Mouse (Mus musculus) forebrain, embryonic 10.5 days (tissue): ENCODE measurements around the gene Parp3. TPM values are rescaled to one million over a fixed set of nuclear protein-coding genes. Genes with fewer than 3 reads are reported as not detected.

Experiments
- DNase-seq: peaks from one replicate; pipeline ENCODE4 v3.0.0-alpha.2; 2017; ENCODE audit warnings: low spot score; ENCODE audit errors: extremely low spot score
- H3K27ac ChIP-seq: fragments of 300-500 bp; sonication (generic); 2 replicates; pipeline ENCODE4 v1.5.1; 2016; ENCODE audit warnings: mild to moderate bottlenecking
- H3K27me3 ChIP-seq: fragments of 300-500 bp; sonication (generic); 2 replicates; pipeline ENCODE4 v1.6.1; 2016; ENCODE audit warnings: mild to moderate bottlenecking; ENCODE audit not compliant: poor library complexity, severe bottlenecking
- H3K36me3 ChIP-seq: fragments of 300-500 bp; sonication (generic); replicated peaks from 2 replicates; pipeline ENCODE4 v1.6.1; 2016; ENCODE audit warnings: mild to moderate bottlenecking, moderate library complexity
- H3K4me1 ChIP-seq: fragments of 300-500 bp; sonication (generic); 2 replicates; pipeline ENCODE4 v1.6.1; 2016
- H3K4me3 ChIP-seq: fragments of 300-500 bp; sonication (generic); 2 replicates; pipeline ENCODE4 v1.5.1; 2016; ENCODE audit warnings: mild to moderate bottlenecking, moderate library complexity
- H3K9me3 ChIP-seq: fragments of 300-500 bp; sonication (generic); 2 replicates; pipeline ENCODE4 v1.6.1; 2016; ENCODE audit warnings: mild to moderate bottlenecking, moderate library complexity
- WGBS: fragments of 180-500 bp; shearing (Covaris S2); methylation state at CpG from one replicate; pipeline ENCODE4 v1.1.7; 2016; 5-methylcytosine and 5-hydroxymethylcytosine counted together
- polyA plus RNA-seq: library from polyadenylated mRNA; unstranded; fragments of >200 nt; fragmentation: Nextera tagmentation; extraction: Ambion mirVana; gene quantifications from 2 replicates; pipeline ENCODE4 v1.2.1, GENCODE M21; 2016

The Parp3 gene
- polyA plus RNA-seq, 1 experiment from 2014 or later, result 2.6 TPM

- H3K4me1 ChIP-seq, result peaks cover 79% of the 10 kb centered on the region
- WGBS, result 95% methylated on average over 12 of the region's 12 CpGs
- H3K4me3 ChIP-seq, result no peak overlapping the region
- 0 out of 2 replicates have a peak overlapping the region, but pooled peaks have one; percentile 15 for H3K27ac ChIP-seq
- no peak for DNase-seq
- no peaks in the 10 kb centered on the region for H3K9me3 ChIP-seq
- peaks cover 45% of the 10 kb centered on the region for H3K27me3 ChIP-seq
- peaks cover 94% of the 10 kb centered on the region for H3K36me3 ChIP-seq
Observed at GRCm38 (mm10) chr9:106462430-106462800, 14.3 kb downstream of the Parp3 start.

DNA sequence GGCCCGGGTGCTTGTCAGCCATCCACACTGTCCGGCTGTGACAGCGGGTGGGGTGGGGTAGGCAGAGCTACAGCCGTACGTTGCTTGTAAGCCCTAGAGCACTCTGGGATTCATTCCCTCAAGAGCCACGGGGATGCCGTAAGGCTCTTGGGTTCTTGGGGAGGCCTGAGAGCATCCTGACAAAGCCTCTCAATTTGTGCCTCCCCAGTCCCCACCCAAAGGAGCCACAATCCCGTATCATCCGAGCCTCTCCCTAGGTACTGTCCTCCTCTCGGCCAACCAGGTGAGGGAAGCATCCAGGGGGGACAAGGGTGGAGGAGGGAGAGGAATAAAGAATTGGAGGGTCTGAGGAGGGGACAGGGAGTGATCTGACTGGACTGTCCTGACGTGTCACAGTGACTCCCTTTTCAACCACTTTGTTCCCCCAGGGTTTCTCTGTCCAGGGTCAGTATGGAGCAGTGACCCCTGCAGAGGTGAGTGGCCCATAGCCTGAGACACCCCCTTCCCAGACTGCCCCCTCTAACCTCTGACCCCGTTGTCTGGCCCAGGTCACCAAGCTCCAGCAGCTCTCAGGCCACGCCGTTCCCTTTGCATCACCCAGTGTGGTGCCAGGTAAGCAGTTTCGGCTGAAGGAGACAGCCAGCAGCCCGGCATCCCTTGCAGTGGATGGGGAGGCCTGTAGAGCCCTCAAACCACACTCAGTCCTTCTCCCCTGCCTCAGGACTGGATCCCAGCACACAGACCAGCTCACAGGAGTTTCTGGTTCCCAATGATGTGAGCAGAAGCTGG lies 14.9 kb downstream of the Parp3 start:
- Histone ChIP-seq H3K4me3 (no peak overlapping the region), H3K9me3 (no peaks in the 10 kb centered on the region), H3K36me3 (peaks cover 97% of the 10 kb centered on the region), H3K27ac (0 out of 2 replicates have a peak overlapping the region, but pooled peaks have one; percentile 15), H3K4me1 (peaks cover 84% of the 10 kb centered on the region), H3K27me3 (peaks cover 45% of the 10 kb centered on the region)
- DNase-seq, result no peak
- WGBS, result 87% methylated on average over 16 of the region's 16 CpGs

GRCm38 (mm10) chr9:106461026-106461415 lies 15.7 kb downstream of the Parp3 start:
- Histone ChIP-seq H3K27me3 (peaks cover 42% of the 10 kb centered on the region), H3K4me3 (no peak overlapping the region), H3K36me3 (peaks cover 100% of the 10 kb centered on the region), H3K4me1 (peaks cover 93% of the 10 kb centered on the region), H3K9me3 (no peaks in the 10 kb centered on the region), H3K27ac (peak overlapping the region; percentile 20; the same call in 1 of the 2 replicates)
- 91% methylated on average over 9 of the region's 9 CpGs for whole genome bisulfite sequencing
- no peak for DNase-seq

DNA sequence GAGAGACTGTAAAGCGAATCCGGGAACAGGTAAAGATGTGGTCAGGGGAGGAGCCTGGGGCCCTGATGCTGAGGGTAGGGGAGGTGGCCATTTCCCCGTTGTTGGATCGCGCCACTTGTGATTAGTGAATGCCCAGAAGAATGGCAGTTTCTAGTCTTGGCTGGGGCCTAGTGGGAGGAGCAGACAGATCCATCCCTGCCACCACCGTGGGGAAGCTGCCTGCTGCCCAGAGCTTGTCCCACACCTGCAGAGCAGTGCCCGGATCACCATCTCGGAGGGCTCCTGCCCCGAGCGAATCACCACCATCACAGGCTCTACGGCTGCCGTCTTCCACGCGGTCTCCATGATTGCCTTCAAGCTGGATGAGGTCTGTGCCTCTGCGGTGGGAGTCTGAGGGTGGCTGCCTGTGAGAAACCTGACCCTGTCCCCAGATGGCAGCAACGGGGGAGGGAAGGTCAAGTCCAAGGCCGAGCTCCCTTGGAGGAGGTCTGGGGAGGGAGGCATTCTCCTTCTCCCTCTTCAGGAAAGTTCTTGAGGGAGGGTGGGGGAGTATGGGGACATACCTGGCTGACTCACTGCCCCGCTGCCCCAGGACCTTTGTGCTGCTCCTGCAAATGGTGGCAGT lies 16.2 kb downstream of the Parp3 start:
- Histone ChIP-seq H3K4me3 (no peak overlapping the region), H3K27me3 (peaks cover 37% of the 10 kb centered on the region), H3K27ac (peak overlapping the region; percentile 20; the same call in 1 of the 2 replicates), H3K4me1 (peaks cover 94% of the 10 kb centered on the region), H3K9me3 (no peaks in the 10 kb centered on the region), H3K36me3 (peaks cover 96% of the 10 kb centered on the region)
- no peak for DNase-seq
- WGBS, result 84% methylated on average over 18 of the region's 18 CpGs

GRCm38 (mm10) chr9:106459946-106460345 lies 16.8 kb downstream of the Parp3 start:
- H3K9me3 ChIP-seq, result no peaks in the 10 kb centered on the region
- H3K27ac ChIP-seq, result peak overlapping the region; percentile 48; the same call in 1 of the 2 replicates
- H3K4me1 ChIP-seq, result peaks cover 94% of the 10 kb centered on the region
- H3K27me3 ChIP-seq, result peaks cover 31% of the 10 kb centered on the region
- H3K4me3 ChIP-seq, result peak overlapping the region; percentile 8; the same call in 1 of the 2 replicates
- peaks cover 90% of the 10 kb centered on the region for H3K36me3 ChIP-seq
- WGBS, result 85% methylated on average over 15 of the region's 15 CpGs
- DNase-seq, result no peak

GRCm38 (mm10) chr9:106457920-106458319 lies 18.8 kb downstream of the Parp3 start:
- Histone ChIP-seq H3K27me3 (peaks cover 11% of the 10 kb centered on the region), H3K27ac (peak overlapping the region; percentile 98), H3K36me3 (peaks cover 70% of the 10 kb centered on the region), H3K4me3 (peak overlapping the region; percentile 93), H3K4me1 (peaks cover 88% of the 10 kb centered on the region), H3K9me3 (no peaks in the 10 kb centered on the region)
- 77% methylated on average over 5 of the region's 5 CpGs for WGBS
- DNase-seq, result no peak

DNA sequence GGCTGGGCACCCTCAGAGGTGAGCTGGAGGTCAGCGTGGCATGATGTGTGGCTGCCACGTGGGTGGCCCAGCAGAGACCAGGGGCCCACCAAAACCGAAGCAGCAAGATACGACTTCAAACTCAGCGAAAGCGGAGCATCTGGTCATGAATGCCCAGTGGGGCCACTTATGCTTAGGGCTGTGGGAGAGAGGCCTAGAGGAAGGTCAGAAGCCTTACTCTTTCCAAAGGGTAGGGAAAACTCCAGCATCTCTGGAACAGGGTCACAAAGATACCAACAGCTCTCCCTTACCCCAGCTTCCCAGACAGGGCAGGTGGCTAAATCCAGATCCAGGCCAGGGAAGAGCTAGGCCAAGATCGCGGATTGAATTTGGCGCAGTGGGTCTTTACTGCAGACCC lies 19.6 kb downstream of the Parp3 start:
- Histone ChIP-seq H3K36me3 (peaks cover 62% of the 10 kb centered on the region), H3K27me3 (peaks cover 3% of the 10 kb centered on the region; the same call in 1 of the 2 replicates), H3K4me3 (peak overlapping the region; percentile 93), H3K9me3 (no peaks in the 10 kb centered on the region), H3K4me1 (peaks cover 95% of the 10 kb centered on the region), H3K27ac (peak overlapping the region; percentile 98)
- DNase-seq, result no peak
- WGBS, result 47% methylated on average over 9 of the region's 9 CpGs

DNA sequence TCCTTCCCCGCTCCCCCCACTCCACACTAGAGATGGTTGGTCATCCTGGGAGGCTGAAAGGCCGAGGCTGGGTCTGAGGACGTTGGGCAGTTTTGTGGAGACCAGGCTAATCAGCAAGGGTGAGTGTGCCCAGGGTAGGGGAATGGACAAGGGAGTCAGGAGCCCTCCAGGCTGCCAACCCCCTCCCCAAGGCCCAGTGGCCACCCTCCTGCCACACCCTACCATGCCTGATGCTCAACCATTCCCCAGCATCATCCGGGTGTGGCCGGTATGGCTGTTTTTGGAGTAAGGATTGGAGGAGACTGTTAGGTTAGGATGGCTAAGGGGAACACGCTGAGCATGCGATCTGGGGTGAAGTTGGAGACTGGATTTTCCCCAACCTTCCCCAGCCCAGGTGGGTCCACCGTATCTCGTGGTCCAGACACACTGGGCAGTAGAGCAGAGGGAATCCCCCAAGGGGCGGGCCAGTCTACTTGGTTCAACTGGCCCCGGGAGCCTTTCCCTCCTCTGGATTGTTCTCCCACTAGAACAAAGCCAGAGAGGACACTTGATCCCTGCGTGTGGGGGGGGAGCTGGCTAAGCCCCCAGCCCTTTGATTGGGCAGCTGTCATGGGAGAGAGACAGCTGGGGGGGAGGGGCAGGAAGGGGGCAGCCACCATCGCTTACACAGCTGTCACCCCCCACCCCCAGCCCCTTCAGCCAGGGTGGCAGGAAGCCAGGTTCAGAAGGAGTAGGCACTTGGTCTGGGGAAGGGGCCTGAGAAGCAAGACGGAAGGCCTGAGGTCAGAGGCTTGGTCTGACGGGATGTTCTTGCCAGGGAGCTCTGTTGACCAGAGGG lies 20.2 kb downstream of the Parp3 start:
- Histone ChIP-seq H3K27me3 (no peaks in the 10 kb centered on the region), H3K36me3 (peaks cover 56% of the 10 kb centered on the region), H3K27ac (peak overlapping the region; percentile 98), H3K9me3 (no peaks in the 10 kb centered on the region), H3K4me3 (peak overlapping the region; percentile 93), H3K4me1 (peaks cover 95% of the 10 kb centered on the region)
- WGBS, result 28% methylated on average over 15 of the region's 15 CpGs
- peak; percentile 64 for DNase-seq

GRCm38 (mm10) chr9:106454888-106455681 lies 21.7 kb downstream of the Parp3 start:
- 1% methylated on average over 17 of the region's 17 CpGs for WGBS
- DNase-seq, result peak; percentile 78
- peaks cover 95% of the 10 kb centered on the region for H3K4me1 ChIP-seq

GRCm38 (mm10) chr9:106454071-106454761 lies 22.5 kb downstream of the Parp3 start:
- WGBS, result under 1% methylated on average over 17 of the region's 20 CpGs
- Histone ChIP-seq H3K27ac (peak overlapping the region; percentile 98), H3K9me3 (no peaks in the 10 kb centered on the region), H3K4me3 (peak overlapping the region; percentile 93), H3K4me1 (peaks cover 94% of the 10 kb centered on the region), H3K27me3 (peaks cover 10% of the 10 kb centered on the region; the same call in 1 of the 2 replicates), H3K36me3 (peaks cover 33% of the 10 kb centered on the region)
- DNase-seq, result no peak

More at GRCm38 (mm10) chr9:106454888-106455681, 21.7 kb downstream of the Parp3 start:
- Histone ChIP-seq H3K27me3 (peaks cover 2% of the 10 kb centered on the region; the same call in 1 of the 2 replicates), H3K9me3 (no peaks in the 10 kb centered on the region), H3K4me3 (peak overlapping the region; percentile 93), H3K36me3 (peaks cover 41% of the 10 kb centered on the region), H3K27ac (peak overlapping the region; percentile 98)

- WGBS, result under 1% methylated on average over 63 of the region's 74 CpGs
- Histone ChIP-seq H3K4me3 (peak within 1 kb of the TSS; percentile 93), H3K9me3 (no peaks in the 10 kb centered on the region), H3K27ac (peak within 1 kb of the TSS; percentile 98), H3K27me3 (peaks cover 10% of the 10 kb centered on the region; the same call in 1 of the 2 replicates), H3K4me1 (peaks cover 94% of the 10 kb centered on the region), H3K36me3 (peaks cover 25% of the 10 kb centered on the region)
- DNase-seq, result peak; percentile 85
Observed at GRCm38 (mm10) chr9:106453271-106454070, 23.3 kb downstream of the Parp3 start, which contains the start of gene Pcbp4. Pcbp4 (plus strand) TSS chr9:106453291.
